Mouse (Mus musculus): Measurements from ENCODE around the gene Cdkn2b.
A peak's percentile ranks its signal among the peaks of the same experiment; 100 is the strongest.

Cdkn2b gene

DNA sequence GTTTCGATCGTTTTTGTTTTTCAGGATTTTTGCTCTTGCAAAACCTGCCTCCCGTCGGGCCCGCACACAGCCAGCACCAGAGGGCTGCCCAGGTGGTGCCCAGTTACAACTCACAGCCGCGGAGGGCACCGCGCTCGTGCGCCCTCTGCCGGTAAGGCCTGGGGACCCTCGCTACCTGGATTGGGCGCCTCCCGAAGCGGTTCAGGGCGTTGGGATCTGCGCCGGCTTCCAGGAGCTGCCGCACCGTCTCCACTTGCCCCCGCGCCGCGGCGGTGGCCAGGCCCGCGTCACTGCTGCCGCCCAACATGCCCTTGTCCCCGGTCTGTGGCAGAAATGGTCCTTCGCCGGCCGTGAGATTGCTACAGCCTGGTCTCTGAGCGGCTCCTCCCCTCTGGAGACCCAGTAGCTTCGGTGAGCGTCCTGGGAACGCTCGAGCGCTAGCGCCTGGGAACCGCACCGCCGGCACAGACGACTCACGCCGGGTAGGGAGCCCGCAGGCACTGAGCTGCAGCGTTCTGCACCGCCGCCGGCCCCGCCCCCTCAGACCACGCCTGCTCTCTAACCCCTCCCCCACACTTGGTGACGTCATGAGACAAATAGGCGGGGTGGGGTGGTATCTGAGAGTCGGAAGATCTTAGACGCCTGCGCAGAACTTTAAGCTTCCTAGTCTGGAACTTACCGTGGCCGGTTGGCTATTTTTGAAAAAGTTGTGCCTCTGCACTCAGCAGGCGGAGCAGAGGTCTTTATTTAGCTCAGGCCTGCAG, at the start of gene Cdkn2b:
Gene Cdkn2b (minus strand): TSS at position 549 of the 764 bp plus-strand sequence.
- peak; percentile 85 for DNase-seq (ENCODE audit: low spot score)

DNA sequence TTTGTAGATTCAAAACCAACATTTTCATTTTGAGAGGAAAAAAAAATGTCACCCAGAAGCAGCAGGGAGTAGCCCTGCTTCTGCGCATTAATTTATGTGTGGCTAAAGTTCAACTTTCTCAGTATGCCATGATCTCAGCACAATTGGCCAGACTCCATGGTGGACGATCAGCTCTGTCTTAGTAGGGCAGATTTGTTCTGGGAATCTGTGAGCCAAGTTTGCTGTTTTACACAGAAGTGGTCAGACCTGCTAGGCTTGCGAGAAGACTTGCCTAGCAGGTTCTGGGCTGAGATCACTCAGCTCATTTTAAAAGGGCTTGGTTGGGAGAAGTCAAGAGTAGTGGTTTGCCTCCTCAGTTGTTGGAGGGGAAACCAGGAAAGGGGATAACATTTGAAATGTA, 49.5 kb upstream of the Cdkn2b start:
- peak; percentile 25 for DNase-seq (ENCODE audit: low spot score)

DNA sequence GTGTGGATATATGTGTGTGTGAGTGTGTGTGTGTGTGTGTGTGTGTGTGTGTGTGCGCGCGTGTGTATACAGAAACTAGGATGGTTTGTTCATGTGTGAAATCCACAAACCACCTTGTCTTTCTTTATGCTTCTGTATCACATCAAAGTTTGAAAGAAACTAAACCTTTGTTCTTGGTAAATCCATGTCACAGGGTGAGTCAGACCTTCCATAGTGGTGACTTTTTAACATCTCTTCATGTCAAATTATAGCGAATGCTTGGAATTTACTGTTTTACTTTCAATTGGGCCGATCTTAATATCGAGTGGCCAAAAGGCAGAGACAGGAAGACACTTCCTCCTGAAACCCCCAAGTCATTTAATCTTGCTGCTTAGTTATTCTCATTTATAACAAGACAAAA, 48.7 kb upstream of the Cdkn2b start:
- DNase-seq (ENCODE audit: low spot score) = no peak

DNA sequence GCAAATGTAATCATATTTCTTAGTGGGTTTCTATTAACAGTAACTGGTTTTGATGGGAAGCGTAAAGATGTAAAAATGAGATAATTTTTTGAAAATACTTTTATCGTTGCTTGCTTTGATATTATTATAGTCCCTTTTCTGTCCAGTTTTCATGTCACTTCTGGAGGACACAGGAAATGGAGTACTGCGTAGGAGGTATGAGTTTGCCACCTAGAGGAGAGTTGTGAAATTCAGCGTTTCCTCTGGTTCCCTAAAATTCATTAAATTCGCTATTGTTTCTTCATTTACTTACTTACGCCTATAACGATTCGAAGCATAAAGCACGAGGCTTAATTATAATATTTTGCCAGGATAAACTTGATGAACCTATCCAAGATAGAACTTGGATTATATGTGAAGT, 43.1 kb upstream of the Cdkn2b start:
- no peak for DNase-seq (ENCODE audit: low spot score)

DNA sequence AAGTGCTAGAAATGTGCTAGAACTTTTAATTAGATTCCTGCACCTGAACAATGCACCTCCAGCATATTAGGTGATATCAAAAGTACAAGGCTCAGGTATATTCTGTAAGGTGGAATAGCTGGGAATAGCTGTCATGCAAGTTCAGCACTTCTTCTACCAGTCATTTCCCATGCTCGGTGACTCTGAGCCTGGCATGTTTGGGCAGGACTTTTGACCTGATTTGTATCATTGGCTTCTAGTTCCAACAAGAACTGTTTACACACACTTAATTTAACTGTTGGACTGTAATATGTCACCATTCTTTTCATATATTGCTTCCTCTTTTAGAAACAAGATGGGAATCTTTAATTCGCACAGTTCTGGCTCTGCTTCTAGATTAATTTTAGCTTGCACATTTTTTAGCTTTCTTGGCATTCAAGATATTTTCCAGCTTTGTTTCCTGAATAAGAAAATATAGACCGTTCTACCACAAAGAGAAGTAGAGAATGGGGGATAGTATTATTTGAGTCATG, 42.3 kb upstream of the Cdkn2b start:
- no peak for DNase-seq (ENCODE audit: low spot score)

DNA sequence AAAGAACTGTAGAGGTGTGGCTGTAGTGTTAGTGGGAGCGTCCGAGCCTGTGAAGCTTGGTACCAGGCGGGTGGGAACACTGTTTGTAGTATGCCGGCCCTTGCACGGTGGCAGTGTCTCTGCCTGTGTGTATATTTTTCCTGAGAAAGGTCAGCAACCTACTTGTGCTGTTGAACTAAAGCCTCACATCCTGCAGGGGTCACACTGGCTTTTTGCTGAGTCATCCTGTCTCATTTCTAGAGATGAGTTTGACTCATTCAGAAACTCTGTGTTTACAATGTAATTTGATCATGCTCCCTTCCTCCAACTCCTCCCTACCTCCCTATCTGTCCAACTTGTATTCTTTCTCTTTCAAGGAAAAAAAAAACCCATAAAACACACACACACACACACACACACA, 40.6 kb upstream of the Cdkn2b start:
- DNase-seq (ENCODE audit: low spot score) = peak; percentile 61

DNA sequence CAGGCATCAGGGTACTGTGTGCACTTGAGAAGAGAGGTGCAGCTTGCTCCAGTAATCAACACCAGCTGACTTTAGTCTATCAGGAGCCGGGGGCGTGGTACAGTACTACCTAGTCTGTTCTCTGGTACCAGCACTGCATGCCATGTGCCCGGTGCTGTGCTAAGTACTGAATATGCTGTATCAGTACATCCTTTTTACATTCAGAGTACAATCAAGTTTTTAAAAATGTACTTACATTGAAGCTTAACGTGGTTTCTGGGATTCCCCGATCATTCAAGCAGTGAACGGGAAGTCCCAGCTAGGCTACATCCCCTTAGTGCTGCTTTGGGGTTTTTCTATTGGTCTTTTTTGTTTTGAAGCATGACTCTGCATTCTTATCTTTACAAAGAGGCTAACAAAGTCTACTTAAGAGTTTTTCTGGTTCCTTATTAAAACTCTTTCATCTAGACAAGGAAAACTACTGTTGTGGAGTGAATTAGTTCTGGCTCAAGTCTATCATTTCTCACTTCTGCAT, 40.2 kb upstream of the Cdkn2b start:
- no peak for DNase-seq (ENCODE audit: low spot score)

DNA sequence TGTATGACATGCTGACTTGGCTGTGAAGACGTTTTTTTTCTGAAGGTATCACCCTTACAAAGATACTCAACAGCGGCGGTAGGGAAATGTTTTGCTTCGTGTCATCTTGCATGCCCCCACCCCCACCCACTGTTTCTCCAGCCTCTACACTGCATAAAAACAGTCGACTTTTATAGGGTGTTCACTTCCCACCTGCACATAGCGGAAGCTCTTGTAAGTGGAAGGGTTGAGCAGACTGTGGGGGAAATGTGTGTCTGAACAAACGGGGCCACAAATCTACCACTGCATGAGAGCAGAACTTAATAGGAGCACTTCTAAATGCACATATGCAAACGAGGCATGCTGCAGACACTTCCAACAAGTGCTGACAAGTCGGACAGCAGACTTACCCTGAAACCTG, 39.6 kb upstream of the Cdkn2b start:
- DNase-seq (ENCODE audit: low spot score) = no peak

DNA sequence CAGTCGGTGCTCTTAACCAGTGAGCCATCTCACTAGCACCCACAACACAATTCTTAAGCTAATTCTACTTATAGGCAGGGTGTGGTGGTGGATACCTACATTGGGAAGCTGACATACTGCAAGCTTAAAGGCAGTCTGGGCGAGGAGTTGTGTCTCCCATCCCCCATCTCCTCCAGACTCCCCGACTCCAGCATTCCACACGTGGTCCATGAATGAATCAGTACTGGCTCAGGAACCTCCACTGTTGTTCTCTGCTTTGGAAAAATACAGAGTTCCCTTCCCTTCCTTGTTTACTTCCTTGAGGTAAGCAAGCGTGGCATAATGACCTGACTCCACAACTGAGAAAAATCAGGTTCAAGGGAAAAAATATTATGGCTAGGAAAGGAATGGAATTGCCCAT, 38.0 kb upstream of the Cdkn2b start:
- no peak for DNase-seq (ENCODE audit: low spot score)

DNA sequence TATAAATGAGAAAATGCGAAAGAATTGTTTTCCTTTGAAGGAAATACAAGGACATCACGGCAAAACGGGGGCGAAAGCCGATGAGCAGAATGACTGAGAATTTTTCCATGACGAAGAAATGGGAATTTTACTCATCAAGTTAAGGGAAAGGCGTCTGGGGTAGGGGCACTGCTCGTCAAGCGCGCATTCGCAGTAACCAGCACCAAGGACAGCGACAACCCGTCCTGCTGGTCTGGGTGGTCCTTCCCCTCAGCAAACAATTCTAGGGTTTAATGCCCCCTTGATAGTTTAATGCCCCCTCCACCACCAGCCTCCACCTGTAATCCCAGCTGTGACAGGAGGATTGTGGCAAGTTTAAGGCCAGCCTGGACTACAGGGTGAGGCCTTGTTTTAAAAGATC, 2.6 kb upstream of the Cdkn2b start:
- DNase-seq (ENCODE audit: low spot score) = peak; percentile 86

DNA sequence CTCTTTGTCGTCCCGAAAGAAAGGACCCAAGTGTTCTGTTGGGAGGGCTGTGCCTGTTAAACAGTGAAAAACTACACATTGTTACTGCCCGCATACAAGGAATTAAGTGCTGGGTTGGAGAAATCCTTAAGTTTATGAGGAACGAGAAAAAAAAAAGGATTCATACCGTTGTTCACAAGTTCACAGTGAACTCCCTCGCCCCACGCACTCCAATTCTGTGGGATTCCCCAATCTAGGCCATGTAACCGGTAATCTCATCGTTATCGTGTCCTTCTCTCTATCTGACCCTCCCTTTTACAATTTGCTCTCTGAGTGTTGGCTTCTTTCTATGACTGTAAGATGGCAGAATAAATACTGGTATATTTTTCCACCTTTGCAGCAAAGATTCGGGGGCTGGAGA, 843 bp downstream of the Cdkn2b start:
- no peak for DNase-seq (ENCODE audit: low spot score)

DNA sequence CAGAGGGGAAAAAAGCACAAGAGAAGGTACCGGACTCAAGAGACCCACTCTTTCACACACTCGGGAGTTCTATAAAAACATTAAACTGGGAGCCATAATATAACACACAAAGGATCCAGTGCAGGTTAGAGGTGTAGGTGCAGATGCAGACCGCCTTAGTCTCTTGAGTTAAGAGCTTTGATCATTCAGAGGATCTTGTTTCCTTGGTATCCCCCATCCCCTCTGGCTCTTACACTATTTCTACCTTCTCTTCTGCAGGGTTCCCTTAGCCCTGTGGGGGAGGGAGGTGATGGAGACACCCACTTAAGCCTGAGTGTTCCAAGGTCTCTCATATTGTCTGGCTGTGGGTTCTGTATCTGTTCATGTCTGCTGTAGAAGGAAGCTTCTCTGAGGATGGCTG, 2.8 kb downstream of the Cdkn2b start:
- DNase-seq (ENCODE audit: low spot score) = no peak

DNA sequence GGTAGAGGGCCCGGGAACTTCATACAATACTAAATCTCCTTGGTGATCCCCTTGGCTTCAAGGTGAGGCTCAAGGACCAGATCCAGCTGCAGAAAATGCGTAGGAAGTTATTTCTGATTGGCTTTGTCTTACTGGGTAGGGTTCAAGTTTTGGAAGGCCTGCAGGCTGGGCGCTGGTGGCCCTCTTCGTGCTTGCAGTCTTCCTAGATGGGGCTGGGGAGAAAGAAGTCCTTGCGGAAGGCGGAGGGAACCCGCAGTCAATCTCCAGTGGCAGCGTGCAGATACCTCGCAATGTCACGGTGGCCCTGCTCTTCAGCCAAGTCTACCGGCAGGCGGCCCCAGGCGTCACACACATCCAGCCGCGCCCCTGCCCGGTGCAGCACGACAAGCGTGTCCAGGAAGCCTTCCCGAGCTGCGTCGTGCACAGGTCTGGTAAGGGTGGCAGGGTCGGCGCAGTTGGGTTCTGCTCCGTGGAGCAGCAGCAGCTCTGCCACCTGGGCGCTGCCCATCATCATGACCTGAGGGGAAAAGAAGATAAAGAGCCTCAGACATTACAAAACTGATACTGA, 4.0 kb downstream of the Cdkn2b start:
- DNase-seq (ENCODE audit: low spot score) = peak; percentile 52

DNA sequence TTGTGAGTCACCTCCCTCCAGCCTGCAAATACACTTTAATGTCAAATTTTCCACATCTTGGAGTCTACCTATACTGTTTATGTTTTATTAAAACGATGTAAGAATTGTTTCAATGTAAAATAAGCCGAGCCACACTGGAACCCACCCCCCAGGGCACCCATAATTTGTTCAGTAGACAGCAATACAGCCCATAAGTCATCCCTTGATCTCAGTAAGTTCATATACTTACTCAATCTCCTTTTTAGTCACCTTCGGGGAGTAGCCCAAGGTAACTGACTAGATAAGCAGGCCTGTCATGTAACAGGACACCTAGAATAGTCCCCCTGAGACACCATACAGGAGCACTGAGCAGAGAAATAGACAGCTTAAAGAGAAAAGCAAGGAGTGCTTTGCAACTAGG, 5.1 kb downstream of the Cdkn2b start:
- no peak for DNase-seq (ENCODE audit: low spot score)

DNA sequence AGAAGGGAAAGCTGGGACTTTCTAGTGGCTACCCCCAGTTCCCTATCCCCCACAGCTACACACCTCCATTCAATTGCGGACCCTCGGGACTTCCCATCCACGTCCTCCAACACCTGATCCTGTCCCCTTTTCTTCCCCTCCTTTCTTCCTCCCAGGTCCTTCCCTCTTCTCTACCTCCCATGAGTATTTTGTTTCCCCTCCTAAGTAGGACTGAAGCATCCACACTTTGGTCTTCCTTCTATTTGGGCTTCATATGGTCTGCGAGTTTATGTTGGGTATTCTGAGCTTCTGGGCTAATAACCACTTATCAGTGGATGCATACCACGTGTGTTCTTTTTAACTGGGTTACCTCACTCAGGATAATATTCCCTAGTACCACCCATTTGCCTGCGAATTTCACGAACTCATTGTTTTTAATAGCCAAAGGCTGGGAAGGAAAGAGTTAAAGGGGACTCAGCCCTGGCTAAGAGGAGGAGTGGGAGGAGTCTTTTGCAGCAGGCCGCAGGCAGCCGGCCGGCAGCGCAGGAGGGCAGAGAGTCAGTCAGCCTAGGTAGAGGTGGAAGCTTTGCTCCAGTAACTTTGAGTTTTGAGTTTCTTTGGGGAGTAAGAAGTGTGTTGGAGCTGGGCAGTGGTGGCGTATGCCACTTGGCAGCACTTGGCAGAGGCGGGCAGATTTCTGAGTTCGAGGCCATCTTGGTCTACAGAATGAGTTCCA, 7.4 kb downstream of the Cdkn2b start:
- DNase-seq (ENCODE audit: low spot score) = peak; percentile 76

DNA sequence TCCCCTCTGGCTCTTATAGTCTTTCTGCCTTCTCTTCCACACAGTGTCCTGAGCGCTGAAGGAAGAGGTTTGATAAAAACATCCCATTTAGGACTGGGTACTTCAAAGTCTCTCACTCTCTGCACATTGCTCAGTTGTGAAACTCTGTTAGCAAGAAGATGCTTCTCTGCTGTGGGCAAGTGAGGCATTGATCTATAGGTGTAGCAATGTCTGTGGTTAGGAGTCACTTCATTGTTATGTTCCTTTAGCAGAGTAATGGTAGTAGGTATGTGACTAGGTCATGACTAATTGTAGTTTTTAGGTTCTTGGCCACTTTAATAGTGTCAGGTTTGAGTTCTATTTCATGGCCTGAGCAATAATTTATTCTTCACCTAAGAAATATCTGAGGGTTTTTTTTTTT, 8.7 kb downstream of the Cdkn2b start:
- DNase-seq (ENCODE audit: low spot score) = no peak

DNA sequence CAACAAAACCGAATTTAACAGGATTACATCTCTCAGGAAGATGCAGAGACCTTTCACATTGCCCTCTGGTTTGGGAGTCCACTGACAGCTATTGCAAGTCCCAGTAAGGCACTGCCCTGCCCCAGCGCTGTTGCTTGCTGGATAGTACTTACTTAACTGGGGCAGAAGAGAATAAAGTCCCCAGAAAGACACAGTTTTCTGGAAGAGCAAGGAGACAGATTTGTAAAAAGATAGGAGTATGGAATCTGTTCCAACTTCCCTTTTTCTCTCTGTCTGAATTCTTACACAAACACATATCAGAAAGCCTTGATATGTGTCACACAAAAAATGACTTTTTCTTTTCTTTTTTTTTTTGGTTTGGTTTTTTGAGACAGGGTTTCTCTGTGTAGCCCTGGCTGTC, 11.1 kb downstream of the Cdkn2b start:
- no peak for DNase-seq (ENCODE audit: low spot score)

DNA sequence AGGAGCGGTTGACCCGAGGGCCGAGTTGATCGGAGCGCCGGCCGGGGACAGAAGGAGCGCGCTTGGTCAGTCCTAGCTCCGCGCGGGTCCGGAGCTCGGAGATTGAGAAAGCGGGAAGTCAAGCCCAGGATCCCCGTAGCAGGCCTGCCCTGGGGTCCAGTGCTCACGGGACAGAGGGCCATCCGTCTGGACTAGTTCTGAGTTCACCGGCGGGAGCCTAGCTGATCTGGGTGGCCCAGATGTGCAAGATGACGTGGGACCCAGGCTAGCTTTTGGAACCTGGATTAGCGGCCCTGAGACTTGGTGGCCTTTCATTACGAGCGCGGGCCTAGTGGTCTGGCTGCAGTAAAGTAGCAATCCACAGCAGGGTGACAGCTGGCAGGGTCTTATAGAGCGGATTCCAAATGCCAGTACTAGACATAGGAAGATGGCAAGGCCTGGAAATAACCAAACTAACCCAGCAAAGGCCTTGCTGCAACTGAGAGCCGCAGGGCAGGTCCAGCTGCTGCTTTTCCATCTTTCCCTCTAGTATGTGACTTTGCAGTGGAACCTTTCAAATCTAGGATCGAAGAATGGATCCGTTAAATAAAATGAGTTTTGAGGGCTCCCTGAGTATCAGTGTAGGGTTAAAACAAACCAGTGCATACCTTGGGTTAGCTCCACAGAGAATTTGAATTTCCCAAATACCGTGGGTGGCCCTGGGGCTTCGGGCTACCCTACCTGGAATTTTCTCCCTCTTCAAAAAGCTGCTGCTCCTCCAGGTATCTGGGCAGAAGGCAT, 15.2 kb downstream of the Cdkn2b start:
- DNase-seq (ENCODE audit: low spot score) = peak; percentile 57

DNA sequence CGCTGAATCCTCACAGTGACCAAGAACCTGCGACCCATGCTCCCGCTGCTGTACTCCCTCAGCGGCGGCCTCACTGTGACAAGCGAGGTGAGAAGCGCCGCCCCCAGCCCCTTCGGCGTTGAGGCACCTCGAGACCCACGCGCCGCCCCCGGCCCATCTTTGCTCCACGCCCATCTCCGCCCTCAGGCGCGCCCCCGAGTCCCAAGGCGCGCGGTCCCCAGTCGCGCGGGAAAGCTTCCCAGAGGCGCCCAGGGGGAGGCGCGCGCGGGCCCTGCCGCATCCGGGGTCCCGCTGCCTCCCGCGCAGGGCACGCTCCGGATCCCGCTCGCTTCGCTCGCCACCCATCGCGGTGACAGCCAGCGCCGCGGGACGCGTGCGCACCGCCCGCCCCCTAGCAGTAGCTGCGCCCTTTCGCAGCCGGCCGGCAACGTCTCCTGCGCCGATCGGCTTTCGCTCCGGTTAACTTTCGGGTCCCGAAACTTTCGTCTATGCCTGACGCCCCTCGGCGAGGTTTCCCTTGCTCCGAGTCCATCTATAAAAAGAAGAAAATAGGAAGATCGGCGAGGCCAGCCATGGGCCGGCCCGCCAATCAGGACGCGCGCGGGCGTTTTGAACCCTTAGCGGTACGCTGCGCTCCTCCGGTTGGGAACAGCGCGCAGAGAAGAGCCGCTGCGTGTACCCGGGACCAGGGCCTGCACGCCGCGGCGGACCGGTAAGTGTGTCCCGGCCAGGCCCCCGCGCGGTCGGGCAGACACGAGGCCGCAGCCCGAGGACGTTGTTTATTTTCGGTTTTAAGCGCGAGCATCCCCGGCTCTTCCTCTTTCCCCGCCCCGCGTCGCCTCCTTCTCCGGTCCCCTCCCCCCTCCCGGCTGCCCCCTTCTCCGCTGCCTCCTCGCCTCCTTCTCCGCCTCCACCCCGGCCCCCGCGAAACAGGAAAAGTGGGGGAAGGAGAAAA, 16.1 kb downstream of the Cdkn2b start, which contains the start of gene Cdkn2a:
Gene Cdkn2a (minus strand): TSS at position 168 of the 955 bp plus-strand sequence.
- peak; percentile 66 for DNase-seq (ENCODE audit: low spot score)

DNA sequence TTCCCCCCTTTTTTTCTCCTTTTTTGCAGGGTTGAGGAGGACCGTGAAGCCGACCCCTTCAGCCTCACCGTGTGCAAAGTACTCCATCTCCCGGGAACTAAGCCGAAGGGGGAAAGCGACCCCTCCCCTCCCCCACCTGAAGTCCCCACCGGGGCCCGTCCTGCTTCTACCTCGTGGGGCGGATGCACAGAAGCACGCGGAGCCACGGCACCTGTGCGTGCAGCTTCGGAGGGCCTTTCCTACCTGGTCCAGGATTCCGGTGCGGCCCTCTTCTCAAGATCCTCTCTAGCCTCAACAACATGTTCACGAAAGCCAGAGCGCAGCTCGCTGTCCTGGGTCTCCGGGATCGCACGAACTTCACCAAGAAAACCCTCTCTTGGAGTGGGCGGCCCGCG, 16.8 kb downstream of the Cdkn2b start:
- no peak for DNase-seq (ENCODE audit: low spot score)

DNA sequence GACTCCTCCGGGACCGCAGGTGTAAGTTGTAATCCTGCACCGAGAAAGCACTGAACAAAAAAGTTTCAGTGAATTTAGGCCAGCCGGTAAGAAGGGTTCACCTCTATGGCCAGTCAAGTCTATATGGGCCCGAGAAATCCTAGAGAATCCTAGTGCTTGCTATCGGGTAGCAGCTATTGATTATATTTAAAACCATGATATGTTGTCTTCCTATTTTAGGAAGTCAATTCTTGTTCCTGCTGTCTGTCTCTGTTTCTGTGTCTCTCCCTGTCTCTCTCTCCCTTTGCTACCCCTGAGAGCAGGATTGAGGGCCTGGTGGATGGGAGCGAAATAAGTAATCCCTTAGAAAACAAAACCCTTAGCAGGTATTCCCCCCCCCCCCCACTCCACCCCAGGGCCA, 17.3 kb downstream of the Cdkn2b start:
- no peak for DNase-seq (ENCODE audit: low spot score)

Measured in embryo, embryonic 10 days (tissue).